Mouse (Mus musculus) gastrocnemius, postnatal 4 days (tissue): ENCODE measurements around the gene Six3. TPM values are rescaled to one million over a fixed set of nuclear protein-coding genes. Genes with fewer than 3 reads are reported as not detected.

Source experiments
- DNase-seq, 2 experiments: peaks; one replicate each; pipeline ENCODE4 v3.0.0; 2021 to 2022; ENCODE audit warnings: low spot score in 2 of 2, mixed read lengths in 2 of 2
- long read RNA-seq, 2 experiments: library from polyadenylated mRNA; stranded (forward); transcript quantifications; one replicate each; pipeline ENCODE4 v2.0.0; 2021
- total RNA-seq, 2 experiments: library from RNA; stranded (reverse); gene quantifications; 2 replicates each; pipeline ENCODE4 v1.2.3; 2021

Gene Six3
- total RNA-seq: not detected
- long read RNA-seq, experiment 1: 0 reads
- long read RNA-seq, experiment 2: 0 reads

- no peak for DNase-seq
Observed at GRCm38 (mm10) chr17:85613266-85613860, at the start of gene Six3. Gene Six3, plus strand, starts transcription at chr17:85613608.

DNA sequence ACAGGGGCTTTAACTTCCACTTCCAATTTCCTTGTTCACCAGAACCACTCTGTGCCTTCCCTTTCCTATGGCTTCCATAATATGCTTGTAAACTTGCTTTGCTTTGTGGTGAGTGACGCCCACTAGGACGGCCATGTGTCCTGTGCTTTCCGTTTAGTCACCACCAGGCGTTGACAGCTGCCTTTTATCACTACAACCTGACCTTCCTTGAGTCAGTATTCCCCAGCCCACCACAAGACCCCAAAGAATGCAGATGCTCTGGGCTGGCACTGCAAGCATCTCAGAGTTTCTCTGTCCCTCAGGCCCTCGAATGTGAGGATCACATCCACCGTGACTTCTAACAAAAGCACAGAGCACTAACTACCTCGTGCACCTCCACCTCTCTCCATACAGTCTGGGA lies 49.3 kb upstream of the Six3 start:
- DNase-seq: no peak

- no peak for DNase-seq
Observed at GRCm38 (mm10) chr17:85574023-85574422, 39.4 kb upstream of the Six3 start.

GRCm38 (mm10) chr17:85578290-85578689 lies 35.1 kb upstream of the Six3 start:
- no peak for DNase-seq

GRCm38 (mm10) chr17:85579350-85579749 lies 34.1 kb upstream of the Six3 start:
- DNase-seq: no peak

GRCm38 (mm10) chr17:85580221-85580620 lies 33.2 kb upstream of the Six3 start:
- DNase-seq: no peak

DNA sequence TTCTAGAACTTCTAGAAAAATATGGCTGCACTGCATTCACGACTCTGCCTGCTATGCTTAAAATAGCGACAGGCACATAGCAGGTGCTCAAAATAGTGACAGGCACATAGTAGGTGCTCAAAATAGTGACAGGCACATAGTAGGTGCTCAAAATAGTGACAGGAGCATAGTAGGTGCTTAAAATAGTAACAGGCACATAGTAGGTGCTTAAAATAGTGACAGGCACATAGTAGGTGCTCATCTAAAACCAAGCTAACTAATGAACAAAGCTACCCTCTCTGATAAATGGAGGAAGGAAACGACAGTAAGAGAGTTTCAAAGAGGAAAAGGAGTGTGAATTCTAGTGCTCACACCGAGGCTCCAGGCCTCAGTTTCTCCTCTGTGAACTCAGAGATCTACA lies 29.2 kb upstream of the Six3 start:
- no peak for DNase-seq

GRCm38 (mm10) chr17:85584573-85584972 lies 28.8 kb upstream of the Six3 start:
- DNase-seq: no peak

DNA sequence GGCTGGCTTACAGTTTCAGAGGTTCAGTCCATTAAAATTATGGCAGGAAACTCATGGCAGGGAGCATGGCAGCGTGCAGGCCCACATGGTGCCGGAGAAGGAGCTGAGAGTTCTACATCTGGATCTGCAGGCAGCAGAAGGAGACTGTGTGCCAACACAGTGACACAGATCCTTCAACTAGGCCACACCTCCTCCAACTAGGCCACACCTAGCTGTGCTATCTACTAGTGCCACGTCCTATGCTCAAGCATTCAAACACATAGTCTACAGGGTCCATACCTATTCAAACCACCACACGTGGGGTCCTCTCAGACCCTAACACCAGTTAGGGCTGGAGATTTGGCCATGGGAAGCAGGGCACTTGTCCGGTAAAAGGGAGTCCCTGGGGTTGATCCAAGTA lies 27.6 kb upstream of the Six3 start:
- no peak for DNase-seq

DNA sequence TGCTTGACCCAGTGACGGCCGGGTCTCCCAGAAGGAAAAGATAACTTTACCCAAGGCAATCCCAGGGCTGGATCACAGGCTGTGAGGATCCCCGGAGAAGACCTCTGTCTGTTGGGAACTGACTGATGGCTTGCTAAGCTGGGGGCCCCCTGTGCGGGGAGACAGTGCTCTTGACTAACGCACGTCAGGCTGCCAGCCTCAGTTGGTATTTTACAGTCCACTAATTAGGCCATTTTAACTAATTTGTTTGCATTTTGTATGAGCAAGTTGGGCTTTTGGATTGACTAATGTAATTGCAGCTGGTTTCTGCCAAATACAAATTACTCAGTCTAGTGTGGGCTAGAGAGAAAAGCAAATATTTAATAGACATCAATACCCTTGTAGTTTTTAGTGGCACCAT lies 21.4 kb upstream of the Six3 start:
- no peak for DNase-seq

DNA sequence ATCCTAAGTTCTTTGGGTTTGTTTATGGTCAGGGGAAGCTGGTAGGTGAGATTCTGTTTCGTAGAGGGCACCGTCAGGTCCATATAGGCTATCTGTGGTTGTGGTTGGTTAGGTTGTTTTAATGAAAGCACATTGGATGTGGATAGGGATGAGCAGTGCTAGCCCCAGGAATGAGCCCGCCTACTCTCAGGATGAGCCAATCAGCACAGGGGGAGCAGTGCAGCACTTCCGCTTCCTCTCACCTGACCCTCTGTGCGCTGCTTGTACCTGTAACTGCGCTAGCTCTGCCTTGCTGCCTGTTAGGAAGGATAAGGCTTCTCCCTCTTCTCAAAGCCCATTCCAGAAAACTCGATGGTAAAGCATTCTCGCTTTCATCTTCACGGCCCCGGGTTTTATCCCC lies 17.6 kb upstream of the Six3 start:
- DNase-seq: no peak

DNA sequence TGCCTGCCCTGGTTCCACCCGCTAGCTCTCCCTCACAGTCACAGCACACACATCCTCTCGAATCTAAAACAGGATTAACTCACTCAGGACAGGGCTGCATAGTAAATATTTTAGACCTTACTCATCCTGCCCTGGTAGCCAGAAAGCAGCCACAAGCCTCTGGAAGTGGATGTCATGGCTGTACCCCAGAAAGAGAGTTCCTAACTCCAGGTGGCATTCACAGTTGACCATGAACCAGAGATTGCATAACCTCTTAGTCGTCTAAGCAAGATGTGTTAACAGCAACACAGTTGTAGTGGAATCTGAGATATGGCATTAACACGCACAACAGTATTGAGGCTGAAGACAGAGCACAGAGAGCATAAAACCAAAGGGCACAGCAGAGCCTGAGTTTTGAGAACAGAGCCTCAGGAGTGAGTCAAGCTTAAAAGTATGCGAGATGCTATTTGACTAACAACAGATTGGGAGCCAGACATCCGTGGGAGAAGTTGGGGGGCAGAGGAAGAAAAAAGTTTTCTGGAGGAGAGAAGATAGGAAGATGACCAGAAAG lies 17.0 kb upstream of the Six3 start:
- no peak for DNase-seq

DNA sequence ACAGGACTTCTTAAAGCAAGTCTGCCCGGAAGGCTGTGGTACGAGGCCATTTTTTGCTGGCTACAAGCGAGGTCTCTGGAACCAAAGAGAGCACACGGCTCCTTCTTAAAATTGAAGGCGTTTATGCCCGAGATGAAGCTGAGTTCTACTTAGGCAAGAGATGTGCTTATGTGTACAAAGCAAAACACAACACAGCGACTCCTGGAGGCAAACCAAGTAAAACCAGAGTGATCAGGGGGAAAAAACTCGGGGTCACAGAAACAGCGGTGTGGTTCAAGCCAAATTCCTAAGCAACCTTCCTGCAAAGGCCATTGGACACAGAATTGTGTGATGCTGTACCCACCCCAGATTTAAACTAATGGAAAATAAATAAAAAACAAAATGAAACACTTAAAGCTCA lies 13.9 kb upstream of the Six3 start:
- no peak for DNase-seq

GRCm38 (mm10) chr17:85606463-85606862 lies 6.9 kb upstream of the Six3 start:
- DNase-seq: no peak

DNA sequence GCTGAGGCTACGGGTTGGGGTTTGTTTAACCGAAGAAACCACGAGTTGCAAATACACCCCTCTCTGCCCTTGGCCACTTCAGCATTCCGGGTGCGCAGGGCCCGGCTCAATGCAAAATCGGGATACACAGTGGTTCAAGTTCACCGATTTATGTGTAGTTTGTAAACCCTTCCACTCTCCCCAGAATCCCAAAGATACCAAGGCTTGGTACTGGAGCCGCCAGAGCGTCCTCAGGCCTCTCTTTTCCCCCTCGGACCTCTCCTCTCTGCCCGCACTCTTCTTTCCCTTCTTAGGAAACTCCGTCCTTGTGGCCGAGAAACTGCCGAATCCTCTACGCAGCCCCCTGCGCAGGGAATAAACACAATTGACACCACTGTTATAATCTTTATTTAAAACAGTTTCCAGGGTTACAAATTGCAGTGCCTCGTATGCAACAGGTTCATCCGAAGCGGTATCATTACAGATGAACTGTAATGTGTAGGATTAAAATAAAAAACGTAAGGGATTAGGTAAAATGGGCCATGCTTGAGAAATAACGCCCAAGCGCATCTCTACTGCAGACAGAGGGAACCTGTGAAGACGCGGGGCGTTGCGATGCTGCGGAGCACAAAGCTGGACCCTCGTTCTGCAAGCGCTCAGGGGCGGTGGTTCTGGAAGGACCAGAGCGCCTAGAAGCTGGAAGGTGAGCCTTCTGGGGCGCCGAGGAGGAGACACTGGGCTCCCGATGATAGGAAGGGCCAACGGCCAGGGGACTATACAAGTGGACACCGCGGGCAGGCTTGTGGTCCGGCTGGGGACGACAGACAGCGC lies 5.6 kb upstream of the Six3 start:
- DNase-seq: no peak

DNA sequence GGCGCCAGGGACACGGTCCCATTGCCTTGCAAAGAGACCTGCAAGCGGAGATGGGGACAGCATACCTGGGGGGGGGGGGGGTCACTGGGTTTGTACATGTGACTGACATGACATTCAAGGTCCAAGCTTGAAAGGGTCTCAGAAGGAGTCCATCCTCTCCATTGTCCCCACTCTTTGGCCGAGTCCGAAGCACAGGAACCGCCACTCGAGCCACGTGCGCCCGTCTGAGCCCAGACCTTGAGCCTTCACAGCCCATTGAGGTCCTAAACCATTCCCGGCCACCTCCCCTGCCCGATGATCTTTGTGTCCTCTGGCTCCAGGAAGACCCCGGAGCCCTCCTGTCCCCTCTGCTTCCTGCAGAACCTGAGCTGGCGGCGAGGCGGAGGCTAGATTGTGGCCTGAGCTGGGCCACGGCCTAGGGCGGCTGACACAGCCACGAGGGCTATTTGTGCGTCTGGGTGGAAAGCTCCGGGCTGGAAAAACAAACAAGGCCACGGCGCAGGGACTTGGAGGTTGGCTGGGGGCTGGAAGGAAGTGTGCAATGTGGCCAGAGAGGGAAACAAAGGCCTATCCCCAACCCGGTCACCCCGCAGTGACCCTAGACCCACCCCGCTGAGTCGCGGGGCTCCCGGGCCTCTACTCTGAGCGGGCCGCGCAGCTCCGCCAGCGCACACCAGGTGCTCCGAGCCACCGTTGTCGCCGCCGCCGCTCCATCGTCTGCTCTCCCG lies 4.9 kb upstream of the Six3 start:
- no peak for DNase-seq

- DNase-seq: no peak
Observed at GRCm38 (mm10) chr17:85609094-85609425, 4.3 kb upstream of the Six3 start.

DNA sequence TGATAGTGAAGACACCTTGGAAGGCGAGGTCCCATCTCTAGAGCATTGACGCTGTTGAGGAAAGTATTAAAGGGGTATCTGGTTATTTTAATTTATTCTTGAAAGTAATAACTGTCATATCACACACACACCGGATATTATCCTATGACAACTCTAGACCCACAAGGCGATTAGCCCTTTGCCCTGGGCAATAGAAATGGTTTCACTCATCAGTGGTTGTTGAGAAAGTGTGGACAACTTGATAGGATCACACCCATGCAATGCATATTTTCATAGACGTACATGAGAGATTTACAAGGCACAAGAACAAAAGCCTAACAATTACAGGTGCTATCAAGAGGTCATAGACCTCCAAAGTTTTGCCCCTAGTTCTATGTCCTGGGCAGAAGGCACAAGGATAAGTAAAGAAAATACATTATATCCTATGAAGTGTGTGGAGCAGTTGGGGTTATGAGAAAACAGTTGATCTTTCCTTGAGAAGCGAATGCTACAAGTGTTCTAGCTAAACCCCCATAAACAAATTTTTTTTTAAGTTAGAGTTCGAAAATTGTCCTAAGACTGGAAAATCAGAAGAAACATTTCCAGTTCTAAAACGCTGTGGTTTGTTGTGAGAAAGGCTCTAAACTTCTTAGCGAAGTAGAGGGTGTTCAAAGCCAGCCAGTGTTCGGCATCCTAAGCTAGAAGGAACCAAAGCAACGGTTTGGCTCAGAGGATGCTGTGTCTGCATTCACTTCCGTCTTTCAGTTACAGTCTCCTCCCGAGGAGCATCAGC lies 3.6 kb upstream of the Six3 start:
- DNase-seq: no peak

GRCm38 (mm10) chr17:85610393-85611115 lies 2.9 kb upstream of the Six3 start:
- no peak for DNase-seq
